Mouse (Mus musculus): ENCODE measurements around the gene Map7.

The Map7 gene

DNA sequence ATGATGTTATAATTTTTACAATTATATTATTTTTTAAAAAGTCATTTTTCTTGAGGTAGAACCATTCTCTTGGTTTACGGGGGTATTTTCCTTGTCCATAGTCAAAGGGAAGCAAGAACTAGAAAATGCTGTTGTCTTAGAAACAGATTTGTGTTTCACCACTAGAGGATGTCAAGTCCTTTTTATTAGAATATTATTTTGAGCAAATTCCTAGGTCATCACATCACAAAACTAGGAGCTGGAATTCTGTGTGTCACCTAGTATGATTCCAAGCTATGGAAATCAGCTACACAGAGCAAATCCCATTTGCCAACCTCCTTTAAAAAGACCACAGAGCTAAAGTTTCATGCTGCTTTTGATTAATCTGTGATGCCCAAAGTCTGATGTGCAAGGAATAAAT lies 3.9 kb downstream of the Map7 start:
- no peak for DNase-seq (ENCODE audit: low read depth, low spot score)

DNA sequence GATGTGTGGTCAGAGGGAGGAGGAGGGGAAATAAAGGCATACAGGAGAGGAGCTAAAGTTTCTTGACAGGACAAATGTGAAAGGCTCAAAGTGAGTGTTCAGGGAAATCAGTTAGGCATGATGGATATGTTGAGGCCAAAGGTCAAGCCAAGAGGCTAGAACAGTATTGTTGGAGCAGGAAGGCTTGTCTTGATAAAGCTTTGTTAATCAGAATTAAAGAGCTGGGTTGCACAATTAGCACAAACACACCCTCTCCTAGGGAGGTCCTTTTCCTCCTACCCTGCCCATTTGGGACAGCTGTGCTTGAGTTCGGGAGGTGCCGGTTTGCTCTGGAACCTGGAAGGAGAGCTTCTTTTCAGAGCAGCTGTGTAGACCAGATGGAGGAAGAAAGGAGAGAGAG lies 5.2 kb downstream of the Map7 start:
- DNase-seq (ENCODE audit: low read depth, low spot score) = no peak

DNA sequence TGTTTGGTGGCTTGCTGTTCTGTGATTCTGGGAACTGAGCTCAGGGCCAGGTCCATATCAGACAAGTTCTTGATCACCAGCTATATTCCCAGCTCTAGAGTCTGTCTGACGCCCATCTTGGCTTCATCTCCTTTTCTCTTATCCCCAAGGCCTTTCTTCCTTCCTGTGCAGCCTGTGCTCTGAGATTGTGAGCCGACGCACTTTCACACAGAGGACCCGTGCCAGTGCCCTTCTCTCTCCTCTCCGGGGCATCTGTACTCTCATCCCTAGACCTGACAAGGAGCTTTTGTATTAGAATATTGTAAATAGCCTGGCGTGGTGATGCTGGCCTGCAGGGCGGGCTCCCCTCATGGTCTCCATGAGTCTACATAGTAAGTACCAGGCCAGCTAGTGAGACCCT lies 7.1 kb downstream of the Map7 start:
- DNase-seq (ENCODE audit: low read depth, low spot score) = no peak

DNA sequence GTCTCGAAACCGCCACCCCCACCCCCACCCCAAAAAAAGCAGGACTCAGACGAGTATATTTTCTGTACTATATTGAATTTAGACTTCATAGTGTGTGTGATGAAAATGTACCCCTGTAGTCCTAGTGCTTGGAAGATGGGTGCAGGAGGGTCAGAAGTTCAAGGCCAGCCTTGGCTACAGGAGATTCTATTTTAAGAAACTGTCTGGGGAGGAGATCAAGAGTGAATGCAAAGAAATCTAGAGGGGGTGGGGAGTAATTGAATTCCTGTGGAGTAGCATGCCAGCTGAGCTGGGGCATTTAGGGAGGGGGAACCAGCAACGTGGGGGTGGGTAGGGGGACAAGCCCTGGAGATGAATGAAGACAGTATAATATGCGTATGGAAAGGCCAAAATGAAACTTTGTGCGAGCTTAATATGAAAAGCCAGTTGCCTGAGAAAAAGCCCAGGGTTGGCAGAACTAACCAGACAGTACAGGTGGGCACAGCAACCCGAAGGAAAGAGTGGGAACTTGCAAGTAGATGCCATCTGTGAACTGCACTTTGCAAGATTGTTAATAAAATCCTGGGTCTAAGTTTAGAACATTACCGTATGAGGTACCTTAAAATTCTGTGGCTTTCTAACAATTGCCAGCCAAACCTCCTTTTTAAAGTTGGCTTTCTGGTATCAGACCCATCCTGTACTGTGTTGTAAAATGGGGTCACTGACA lies 8.9 kb downstream of the Map7 start:
- no peak for DNase-seq (ENCODE audit: low read depth, low spot score)

DNA sequence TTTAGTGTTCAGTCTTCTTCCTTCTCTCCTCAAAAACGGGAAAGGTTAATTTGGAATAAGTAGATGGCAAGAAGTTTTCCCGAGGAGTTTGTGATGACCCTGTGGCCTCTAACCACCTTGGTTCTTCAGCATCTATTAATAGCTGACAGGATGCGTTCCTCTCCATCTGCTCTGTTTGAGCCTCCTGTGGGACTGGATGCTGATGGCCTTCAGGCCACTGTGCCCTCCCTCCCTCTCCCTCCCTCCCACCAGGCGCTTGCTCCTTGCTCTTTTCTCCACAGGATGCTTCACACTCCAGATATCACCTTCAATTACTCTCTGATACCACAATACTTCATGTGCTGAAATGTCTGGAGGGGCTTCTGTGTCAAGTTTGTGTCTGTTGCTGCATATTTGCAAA lies 10.5 kb downstream of the Map7 start:
- no peak for DNase-seq (ENCODE audit: low read depth, low spot score)

DNA sequence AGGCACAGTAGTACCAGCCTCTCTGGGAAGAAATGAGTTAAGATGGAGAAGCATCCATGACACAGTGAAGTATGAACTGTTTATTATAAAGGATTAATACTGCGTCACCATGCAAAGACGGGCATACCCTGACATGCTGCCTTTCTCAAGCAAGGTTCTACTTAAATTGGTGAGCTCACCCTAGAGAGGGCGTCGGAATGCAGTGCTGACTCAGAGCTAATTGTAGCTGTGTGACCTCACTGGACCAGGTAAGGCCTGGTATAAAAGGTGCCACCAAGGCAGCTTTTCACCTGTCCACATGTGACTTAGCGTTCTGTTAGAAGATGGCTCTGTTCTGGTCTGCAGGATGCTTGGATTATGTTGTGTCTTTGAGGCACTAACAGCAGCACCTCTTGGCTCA lies 11.0 kb downstream of the Map7 start:
- no peak for DNase-seq (ENCODE audit: low read depth, low spot score)

DNA sequence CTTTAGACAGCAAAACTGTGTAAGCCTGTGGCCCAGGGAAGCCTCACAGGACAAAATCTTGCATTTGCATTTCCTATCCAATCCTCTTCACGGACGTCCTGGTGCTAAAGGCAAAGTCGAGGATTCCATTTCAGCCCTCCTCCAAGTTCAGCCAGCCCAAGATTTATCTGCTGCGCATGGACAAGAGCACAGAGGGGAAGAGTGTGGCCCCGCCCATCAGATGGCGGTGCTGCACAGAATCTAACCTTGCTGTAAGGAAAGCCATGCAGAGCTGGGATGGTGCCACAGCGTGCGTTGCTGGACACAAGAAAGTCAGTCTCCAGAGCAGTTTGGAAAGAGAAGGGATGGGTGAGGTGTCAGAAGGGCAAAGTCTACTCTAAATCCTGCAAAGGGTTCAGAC lies 12.6 kb downstream of the Map7 start:
- DNase-seq (ENCODE audit: low read depth, low spot score) = no peak

DNA sequence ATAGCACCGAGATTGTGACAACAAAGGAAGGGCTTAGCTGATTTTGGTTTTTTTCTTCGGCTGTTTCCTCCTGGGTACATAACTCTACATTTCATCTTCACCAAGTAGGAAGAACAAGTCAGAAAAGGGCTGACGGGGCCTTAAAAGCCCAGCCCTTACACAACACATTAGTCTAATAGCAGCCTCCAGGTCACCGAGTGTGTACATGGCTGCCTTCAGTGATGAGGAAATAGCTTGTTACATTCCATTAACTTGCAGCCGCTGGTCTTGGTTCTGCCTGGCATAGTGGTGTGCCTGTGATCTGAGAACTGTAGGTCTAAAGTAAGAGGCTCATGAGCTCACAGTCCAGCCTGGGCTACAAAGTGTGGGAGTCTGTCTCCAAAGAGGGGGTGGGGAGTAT lies 16.5 kb downstream of the Map7 start:
- DNase-seq (ENCODE audit: low read depth, low spot score) = no peak

DNA sequence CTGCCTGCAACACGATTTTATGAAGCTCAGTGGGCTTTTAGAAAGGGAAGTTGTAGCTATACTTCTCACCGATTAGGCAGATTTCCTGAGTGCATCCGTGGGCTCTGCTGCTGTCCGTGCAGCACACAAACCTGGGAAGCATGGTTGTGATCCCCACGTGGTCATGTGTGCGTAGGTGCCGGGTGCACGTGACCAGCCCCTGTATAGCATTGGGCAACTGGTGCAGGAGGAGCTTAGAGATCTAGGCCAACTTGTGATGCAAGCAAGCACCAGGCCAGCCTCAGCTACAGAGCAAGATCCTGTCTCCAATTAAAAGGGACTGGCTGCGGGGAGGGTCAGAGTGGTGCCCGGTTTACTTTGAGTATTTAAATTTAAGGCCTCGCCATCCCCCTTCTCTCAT lies 18.5 kb downstream of the Map7 start:
- DNase-seq (ENCODE audit: low read depth, low spot score) = no peak

DNA sequence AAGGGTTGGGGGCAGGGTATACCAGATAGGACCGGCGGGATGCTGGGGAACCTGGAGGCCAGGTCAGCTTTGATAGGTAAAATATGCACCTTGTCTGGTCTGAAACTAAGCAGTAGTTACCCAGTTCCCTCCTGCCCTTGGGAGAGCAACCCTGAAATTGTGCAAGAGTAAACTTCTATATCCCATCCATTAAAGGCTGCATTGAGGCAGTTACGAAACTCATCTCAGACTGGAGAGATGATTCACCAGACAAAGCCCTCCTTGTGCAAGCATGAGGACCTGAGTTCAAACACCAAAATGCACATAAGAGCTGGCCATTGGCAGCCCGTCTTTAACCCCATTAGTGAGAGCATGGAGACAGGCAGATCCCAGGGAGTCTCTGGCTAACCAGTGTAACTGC lies 19.2 kb downstream of the Map7 start:
- no peak for DNase-seq (ENCODE audit: low read depth, low spot score)

DNA sequence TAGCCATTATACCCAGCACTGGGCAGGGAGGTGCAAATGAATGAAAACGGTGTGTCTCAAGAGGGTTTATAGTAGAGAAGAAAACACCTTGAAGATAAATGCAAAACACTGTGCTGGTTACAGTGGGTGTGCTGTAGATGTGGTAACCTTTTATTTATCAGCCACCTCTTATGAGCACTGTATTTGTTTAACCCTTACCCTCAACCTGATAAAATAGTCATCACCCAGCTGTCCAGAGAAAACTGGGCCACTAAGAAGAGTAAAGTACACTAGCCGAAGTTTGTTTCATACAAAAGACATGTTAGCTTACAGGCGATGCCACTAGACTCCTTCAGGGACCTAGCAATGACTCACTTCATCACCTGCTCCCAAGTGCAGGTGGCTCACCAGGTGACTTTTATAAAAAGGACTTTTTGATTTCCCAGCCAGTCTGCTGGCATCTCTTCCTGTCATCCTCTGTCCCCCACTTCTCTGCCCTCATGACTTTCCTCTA lies 21.0 kb downstream of the Map7 start:
- DNase-seq (ENCODE audit: low read depth, low spot score) = no peak

DNA sequence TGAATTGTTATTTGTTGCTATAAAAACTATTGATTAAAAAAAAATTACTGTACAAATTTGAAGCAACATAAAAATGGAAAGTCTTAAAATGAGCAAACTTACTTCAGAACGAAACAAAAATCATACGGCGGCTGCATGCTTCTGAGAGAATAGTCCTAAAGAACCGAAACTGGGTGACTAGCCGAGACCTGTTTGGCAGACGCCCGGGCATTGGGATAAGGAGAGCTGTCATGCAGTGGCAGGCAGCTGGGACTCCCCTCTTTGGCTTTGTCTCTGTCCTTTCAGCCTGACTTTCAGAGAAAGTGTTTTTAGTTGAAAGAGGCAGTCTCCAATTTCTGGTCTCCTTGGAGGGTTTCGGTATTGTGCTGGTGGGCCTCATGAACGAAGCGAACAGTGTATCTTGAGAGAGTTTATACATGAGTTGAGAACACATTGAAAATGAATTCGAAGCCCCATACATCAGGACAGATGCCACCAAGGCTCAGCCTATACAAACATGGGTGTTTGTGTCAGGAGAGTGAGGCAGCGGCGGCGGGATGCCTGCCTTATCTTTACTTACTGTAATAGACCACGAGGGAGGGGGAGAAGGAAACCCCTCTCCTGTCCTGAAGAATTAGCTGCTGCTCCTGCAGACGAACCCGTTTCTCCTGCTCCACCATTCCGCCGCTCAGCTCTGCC lies 21.8 kb downstream of the Map7 start:
- DNase-seq (ENCODE audit: low read depth, low spot score) = no peak

DNA sequence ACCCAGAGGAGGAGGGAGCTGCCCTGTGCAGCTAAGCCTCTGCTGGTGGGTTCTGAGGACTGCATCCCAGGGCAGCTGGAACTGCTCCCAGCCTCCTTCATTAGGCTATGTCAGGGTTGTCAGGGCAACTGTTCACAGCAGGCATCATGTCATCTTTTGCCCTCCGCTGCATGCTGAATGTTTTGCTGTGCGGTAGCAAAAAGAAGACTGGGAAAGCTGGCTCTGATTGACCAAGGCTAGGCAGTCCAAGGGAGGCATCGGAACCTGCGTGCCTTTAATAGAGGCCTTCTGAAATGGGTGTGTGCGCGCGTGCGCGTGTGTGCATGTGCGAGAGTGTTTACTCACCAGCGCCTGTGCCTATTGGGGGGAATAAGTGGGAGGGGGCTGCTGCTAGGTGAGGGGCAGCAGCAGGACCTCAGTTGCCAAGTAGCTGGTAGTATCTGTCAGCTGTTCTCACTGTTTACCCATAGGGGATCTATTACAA lies 22.4 kb downstream of the Map7 start:
- peak; percentile 69 for DNase-seq (ENCODE audit: low read depth, low spot score)

DNA sequence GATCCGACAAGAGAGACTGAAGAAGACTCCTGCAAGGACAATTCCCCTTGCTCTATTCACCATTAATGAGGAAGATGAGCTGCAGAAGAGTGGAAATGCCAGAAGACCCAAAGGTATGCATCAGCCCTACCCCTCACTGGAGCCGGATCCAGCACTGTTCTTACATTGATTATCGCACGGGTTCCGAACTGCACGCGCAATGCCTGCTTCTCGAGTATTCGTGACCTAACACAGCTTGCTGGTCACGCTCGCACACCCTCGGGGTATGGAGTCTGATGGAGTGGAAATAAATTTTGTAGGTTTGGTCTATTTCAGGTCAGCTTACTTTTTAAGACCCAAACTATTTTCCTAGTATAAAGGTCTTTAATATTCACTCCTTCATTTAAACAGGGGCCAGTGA lies 22.9 kb downstream of the Map7 start:
- DNase-seq (ENCODE audit: low read depth, low spot score) = no peak

DNA sequence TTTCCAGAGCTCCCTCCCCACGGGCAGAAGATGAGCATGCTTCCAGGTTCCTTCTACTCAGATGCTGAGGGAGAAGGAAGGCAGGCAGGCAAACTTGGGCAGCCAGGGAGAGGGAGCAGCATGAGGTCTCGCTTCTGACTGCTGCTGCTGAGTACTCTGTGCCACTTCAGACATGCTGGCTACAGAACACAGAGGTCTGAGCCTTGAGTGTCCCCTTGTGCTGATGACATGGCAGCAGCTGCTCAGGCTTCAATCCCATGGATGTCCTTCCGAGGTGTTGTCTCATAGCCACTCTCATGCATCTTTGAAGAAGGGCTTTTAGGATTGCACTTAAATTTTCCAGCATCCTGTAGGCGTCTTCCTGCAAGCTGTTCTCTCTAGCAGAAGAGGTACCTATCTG lies 23.5 kb downstream of the Map7 start:
- DNase-seq (ENCODE audit: low read depth, low spot score) = no peak

DNA sequence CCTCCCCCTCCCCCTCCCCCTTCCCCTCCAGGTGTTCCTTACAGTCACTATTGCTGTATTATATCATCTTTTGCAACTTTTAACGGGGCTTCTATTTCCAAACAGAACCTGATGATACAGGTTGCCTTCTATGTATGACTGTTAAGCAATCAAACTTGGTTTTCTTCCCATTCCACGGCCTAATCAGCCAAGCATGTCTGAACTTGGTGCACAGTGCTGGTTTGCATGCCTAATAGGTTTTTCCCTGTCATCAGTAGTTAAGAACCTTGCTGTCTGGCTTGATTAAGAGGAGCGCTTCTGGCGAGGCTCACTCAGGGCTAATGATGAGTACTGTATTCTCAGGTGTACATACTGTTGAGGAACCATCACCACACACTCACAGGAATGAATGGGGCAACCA lies 25.5 kb downstream of the Map7 start:
- no peak for DNase-seq (ENCODE audit: low read depth, low spot score)

DNA sequence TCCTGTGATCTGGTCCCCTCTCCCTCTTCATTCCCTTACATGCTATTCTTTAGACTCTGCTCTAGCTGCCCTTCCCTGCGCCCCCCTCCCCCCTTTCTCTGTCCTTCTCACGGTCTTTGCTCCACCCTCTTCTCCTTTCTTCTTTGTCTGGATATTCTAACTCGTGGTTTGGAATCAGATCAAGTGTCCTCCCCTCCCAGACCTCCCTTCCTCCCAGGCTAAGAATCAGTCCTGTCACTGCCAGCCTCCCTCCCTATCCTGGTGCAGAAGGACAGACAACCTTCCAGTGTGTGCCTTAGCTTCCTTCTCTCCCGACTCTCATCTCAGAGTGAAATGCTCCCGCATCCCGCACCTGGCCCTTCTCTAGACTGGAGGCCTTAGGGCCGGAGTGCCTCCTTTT lies 27.8 kb downstream of the Map7 start:
- no peak for DNase-seq (ENCODE audit: low read depth, low spot score)

DNA sequence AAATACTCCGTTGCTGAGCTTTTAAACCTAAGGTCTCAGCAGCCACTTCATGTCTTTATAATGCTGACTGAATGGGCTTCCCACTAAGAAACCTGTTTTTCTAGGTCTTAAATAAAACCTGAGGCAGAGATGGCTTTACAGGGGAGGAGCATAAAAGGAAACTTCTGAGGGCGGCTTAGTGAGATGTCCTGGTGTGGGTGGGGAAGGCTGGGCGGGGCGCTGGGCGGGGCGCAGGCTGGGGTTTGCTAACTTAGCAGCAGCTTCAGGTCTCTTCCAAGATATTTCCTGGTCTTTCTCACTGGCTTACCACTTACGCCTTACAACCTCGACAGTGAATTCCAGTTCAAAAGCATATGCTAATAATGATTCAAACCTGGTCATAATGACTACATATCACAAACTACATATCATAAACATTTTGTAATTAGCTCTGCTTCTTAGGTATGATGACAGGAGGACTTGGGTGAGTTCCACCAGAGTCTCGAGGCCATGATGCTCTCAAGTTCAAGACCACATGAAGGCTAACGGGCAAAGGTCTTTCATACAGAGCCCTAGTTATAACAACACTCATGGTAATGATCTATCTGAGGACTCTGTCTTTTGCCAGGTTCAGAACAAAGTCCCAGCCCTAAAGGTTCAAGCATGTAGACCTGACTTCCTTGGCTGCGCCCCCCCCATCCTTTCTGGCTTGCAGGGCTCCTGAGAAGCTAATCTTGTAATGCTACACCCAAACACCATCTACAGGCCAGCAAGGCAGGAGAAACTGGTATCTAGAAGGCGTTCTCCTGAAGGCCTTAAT lies 30.7 kb downstream of the Map7 start:
- no peak for DNase-seq (ENCODE audit: low read depth, low spot score)

DNA sequence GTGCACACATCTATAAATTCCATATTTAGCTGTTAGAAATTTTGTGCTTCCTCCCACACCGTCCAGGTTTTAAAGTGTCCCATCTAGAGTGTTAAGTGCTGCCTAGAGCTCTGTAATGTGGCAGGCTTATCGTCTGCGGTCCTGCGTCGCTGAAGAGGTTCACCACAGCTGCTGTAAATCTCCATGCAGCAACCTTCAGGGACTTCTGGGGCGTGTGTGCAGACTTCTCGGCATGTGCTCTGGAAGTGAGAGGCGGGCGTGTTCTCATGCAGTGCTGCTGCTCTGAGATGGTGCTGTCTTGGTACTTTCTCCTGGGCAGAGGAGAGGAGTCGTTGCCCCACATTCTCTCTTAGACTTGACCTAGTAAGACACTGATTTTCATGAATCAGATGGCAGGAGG lies 32.9 kb downstream of the Map7 start:
- DNase-seq (ENCODE audit: low read depth, low spot score) = no peak

DNA sequence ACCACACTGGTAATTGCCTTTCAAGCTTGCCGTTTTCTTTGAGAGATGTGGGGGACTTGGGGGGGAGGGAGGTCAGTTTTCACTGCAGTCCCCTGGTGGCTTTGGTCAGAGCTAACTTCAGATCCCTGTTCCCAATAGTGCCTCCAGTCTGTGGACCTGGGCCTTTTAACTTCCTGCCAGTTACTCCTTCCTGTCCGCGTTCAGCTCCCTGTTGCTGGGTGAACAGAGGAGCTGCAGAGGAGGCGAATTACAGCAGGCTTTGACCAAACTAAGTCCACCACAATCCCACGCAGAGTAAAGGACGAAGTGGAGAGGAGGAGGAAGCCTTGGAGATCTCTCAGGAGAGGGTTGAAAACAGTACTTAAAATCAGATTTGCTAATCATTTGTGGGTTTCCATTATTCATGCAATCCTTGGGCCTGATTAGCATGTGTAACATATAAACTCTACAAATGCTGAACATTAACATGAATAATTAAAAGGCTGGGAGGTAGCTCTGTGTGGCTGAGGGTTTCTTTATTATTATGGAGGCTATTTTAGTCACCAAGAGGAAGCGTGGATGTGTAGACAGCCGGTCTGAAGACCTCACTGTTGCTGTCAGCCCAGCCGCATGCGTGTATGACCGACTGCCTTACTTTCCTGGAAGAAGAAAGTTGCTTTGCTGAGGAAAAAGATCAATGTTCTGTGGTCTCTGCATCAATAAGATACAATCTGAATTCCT lies 33.6 kb downstream of the Map7 start:
- DNase-seq (ENCODE audit: low read depth, low spot score) = no peak

DNA sequence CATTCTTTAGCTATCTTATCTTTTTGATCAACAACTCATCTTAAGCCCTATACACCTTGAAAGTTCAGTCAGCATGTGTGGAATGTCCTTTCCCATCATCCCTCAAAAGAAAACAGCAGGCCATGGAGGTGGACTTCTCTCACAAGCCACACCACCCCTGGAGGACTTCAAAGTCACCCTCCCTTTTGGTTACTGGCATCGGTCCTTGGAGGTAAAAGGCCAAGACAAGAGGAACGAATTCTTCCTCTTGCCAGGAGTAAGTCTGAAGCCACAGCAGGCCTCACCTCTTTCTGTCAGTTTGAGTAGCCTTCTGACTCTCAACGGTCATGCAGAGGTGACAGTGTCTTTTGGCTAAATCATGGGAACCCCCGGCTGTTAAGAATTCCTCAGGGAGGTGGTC lies 36.1 kb downstream of the Map7 start:
- DNase-seq (ENCODE audit: low read depth, low spot score) = no peak

DNA sequence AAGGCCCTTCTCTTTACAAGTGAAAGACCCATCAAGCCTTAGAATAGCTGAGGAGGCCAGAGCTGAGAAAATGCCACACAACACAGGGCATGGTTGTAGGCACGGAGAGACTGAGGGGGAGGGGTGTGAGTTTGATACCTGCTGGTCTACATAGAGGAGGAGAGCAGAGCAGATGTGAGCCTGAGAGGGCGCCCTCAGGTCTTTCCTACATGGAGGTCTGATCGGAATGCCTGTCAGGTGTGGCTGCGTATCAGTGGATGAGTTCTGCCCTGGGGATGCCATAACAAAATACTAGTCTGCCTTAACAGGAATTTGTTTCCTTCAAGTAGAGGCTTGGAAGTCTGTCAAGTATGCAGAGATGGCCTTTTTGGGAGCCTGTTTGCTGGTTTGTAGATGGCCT lies 37.0 kb downstream of the Map7 start:
- no peak for DNase-seq (ENCODE audit: low read depth, low spot score)

Data from forelimb bud, embryonic 11.5 days (tissue).